Mouse (Mus musculus): Measurements from ENCODE around the gene Frmd4b. TPM values are rescaled to one million over a fixed set of nuclear protein-coding genes. Genes with fewer than 3 reads are reported as not detected.
A peak's percentile ranks its signal among the peaks of the same experiment; 100 is the strongest.

Frmd4b gene
- polyA plus RNA-seq, 1 experiment from 2014 or later: 15.7 TPM

GRCm38 (mm10) chr6:97291159-97291908, 326.0 kb downstream of the Frmd4b start:
- Histone ChIP-seq H3K4me1 (peaks cover 40% of the 10 kb centered on the region), H3K36me3 (peaks cover 18% of the 10 kb centered on the region; the same call in 1 of the 2 replicates), H3K27me3 (no peaks in the 10 kb centered on the region), H3K9me3 (no peaks in the 10 kb centered on the region), H3K27ac (no peak overlapping the region), H3K9ac (no peak overlapping the region), H3K4me2 (no peak overlapping the region), H3K4me3 (no peak overlapping the region)
- 66% methylated on average over 21 of the region's 21 CpGs for whole genome bisulfite sequencing
- no peak for ATAC-seq (ENCODE audit: borderline replicate concordance, extremely low read depth, low FRiP score, low TSS enrichment)

- H3K36me3 ChIP-seq: peaks cover 18% of the 10 kb centered on the region; the same call in 1 of the 2 replicates
- no peak overlapping the region for H3K4me3 ChIP-seq
- no peak for ATAC-seq (ENCODE audit: borderline replicate concordance, extremely low read depth, low FRiP score, low TSS enrichment)
- H3K27ac ChIP-seq: no peak overlapping the region; the same call in 1 of the 2 replicates
- H3K27me3 ChIP-seq: no peaks in the 10 kb centered on the region
- 48% methylated on average over 3 of the region's 3 CpGs for WGBS
- no peak overlapping the region for H3K4me2 ChIP-seq
- H3K9ac ChIP-seq: no peak overlapping the region
- no peaks in the 10 kb centered on the region for H3K9me3 ChIP-seq
- H3K4me1 ChIP-seq: peaks cover 40% of the 10 kb centered on the region
Observed at GRCm38 (mm10) chr6:97290687-97291086, 326.7 kb downstream of the Frmd4b start.

GRCm38 (mm10) chr6:97289838-97290237, 327.5 kb downstream of the Frmd4b start:
- no peaks in the 10 kb centered on the region for H3K9me3 ChIP-seq
- no peaks in the 10 kb centered on the region for H3K27me3 ChIP-seq
- peaks cover 40% of the 10 kb centered on the region for H3K4me1 ChIP-seq
- no peak overlapping the region for H3K4me3 ChIP-seq
- H3K4me2 ChIP-seq: no peak overlapping the region
- H3K9ac ChIP-seq: no peak overlapping the region
- peaks cover 11% of the 10 kb centered on the region; the same call in 1 of the 2 replicates for H3K36me3 ChIP-seq
- ATAC-seq (ENCODE audit: borderline replicate concordance, extremely low read depth, low FRiP score, low TSS enrichment): no peak
- WGBS: 87% methylated on average over 4 of the region's 4 CpGs
- H3K27ac ChIP-seq: no peak overlapping the region

DNA sequence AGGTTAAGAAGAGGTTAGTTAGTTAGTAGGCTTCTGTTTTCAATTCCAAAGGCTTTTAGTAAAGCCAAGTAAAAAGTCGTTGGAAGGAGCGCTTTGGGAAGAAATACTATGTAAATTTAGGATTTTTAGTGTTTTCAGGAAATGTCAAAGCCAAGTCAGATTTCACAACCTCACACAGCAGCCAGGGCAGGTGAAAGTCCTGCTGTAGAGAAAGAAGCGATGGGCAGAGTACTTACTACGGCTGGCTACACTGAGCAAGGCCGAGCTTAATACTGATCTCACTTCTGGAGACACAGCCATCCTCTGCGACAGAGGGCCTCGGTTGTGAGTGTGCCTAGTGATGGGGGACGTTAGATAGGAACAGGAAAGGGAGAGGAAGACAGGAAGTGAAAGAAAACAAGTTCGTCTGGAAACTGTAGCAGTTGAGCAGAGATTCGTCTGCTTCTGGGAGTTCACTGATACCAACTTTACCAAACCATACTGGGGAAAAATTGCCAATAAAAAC, 328.0 kb downstream of the Frmd4b start:
- no peak for ATAC-seq (ENCODE audit: borderline replicate concordance, extremely low read depth, low FRiP score, low TSS enrichment)

DNA sequence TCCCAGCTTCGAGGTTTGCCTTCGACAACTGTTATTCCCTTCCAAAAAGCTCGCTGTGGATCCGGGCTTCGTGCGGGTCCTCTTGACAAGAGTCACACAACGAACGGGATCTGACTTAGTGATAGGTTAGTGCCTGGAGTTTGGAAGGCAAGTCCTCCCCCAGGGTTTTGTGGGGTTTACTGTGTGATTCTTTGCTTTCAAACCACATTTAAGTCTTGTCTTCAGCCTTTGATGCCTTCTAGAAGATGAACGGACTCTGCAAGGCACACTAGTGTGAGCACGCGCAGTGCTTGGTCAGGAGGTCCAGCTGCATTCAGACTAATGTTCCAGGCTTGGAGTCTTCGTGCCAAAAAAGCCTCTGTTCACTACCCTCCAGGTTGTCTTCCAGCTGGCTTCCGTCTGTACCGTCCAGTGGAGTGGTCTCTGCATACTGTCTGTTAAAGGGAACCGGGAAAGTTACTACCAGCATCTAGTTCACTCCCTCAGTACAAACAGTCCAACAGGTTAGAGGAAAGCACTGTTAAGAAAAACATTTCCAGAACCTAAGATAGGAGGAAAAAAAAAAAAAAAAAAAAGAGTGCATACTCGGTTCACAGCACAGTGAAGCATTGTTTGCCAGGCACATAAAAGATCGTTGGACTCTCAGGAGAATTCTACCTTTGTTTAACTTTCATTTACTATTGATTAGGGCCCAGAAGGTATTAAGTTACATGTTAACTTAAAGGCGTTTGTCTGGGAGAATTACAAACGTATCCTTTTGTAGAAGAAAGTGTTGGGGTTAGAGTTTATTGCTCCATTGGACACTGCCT, 329.1 kb downstream of the Frmd4b start:
- Histone ChIP-seq H3K36me3 (peaks cover 11% of the 10 kb centered on the region; the same call in 1 of the 2 replicates), H3K4me1 (peaks cover 28% of the 10 kb centered on the region), H3K27ac (peak overlapping the region; percentile 48; the same call in 1 of the 2 replicates), H3K4me3 (no peak overlapping the region), H3K9ac (no peak overlapping the region), H3K9me3 (no peaks in the 10 kb centered on the region), H3K4me2 (no peak overlapping the region), H3K27me3 (no peaks in the 10 kb centered on the region)
- no peak for ATAC-seq (ENCODE audit: borderline replicate concordance, extremely low read depth, low FRiP score, low TSS enrichment)
- 61% methylated on average over 19 of the region's 19 CpGs for WGBS

More for the DNA sequence above, 328.0 kb downstream of the Frmd4b start:
- Histone ChIP-seq H3K4me2 (no peak overlapping the region), H3K36me3 (peaks cover 11% of the 10 kb centered on the region; the same call in 1 of the 2 replicates), H3K27ac (no peak overlapping the region), H3K4me3 (no peak overlapping the region), H3K4me1 (peaks cover 38% of the 10 kb centered on the region), H3K27me3 (no peaks in the 10 kb centered on the region), H3K9me3 (no peaks in the 10 kb centered on the region), H3K9ac (no peak overlapping the region)
- WGBS: 51% methylated on average over 10 of the region's 10 CpGs

- Histone ChIP-seq H3K4me2 (no peak overlapping the region), H3K27me3 (no peaks in the 10 kb centered on the region), H3K9ac (no peak overlapping the region), H3K4me3 (no peak overlapping the region), H3K36me3 (peaks cover 11% of the 10 kb centered on the region; the same call in 1 of the 2 replicates), H3K9me3 (no peaks in the 10 kb centered on the region), H3K4me1 (peaks cover 20% of the 10 kb centered on the region), H3K27ac (no peak overlapping the region)
- 88% methylated on average over 5 of the region's 5 CpGs for WGBS
- ATAC-seq (ENCODE audit: borderline replicate concordance, extremely low read depth, low FRiP score, low TSS enrichment): no peak
Observed at GRCm38 (mm10) chr6:97286332-97286731, 331.0 kb downstream of the Frmd4b start.

DNA sequence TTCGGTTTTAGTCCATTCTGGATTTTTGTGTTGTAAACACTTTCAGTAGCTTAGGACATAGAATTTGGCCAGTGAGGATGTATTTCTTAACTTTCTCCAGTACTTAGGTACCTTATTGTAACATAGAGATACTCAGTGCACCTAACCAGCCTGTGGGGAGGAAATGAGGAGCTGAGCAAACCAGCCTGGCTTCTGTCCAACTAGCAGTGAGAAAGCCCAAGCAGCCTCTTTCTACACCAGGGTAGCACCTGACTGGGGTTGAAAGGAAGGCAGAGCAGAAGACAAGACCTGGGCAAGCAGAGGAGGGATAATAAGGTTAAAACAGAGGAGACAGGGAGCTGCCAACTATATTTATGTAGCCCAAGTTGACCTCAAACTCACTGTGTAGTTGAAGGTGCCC, 333.7 kb downstream of the Frmd4b start:
- no peak for ATAC-seq (ENCODE audit: borderline replicate concordance, extremely low read depth, low FRiP score, low TSS enrichment)
- Histone ChIP-seq H3K9me3 (no peaks in the 10 kb centered on the region), H3K4me3 (no peak overlapping the region), H3K9ac (no peak overlapping the region), H3K27me3 (no peaks in the 10 kb centered on the region), H3K4me1 (peaks cover 15% of the 10 kb centered on the region), H3K27ac (no peak overlapping the region), H3K4me2 (no peak overlapping the region), H3K36me3 (peaks cover 11% of the 10 kb centered on the region; the same call in 1 of the 2 replicates)
- 92% methylated on average over 1 of the region's 1 CpGs for WGBS

DNA sequence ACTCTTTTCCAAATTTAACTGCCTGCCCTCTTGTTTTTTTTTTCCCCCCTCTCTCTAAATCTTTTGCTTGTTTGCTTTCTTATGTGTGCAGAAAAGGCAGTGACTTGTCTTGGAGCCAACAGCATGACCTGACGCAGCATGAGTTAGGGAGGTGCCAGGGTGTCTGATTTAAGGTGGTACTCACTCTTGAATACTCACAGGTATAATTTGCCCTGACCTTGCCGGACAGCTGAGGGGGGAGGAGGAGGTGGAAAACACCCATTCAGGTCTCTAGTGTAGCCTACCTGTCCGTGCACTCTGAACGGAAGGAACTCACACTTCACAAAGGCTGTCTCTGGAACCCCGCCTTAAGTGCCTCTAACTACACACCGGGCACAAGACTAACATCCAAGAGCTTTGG, 338.5 kb downstream of the Frmd4b start:
- Histone ChIP-seq H3K4me1 (peaks cover 24% of the 10 kb centered on the region), H3K36me3 (no peaks in the 10 kb centered on the region), H3K4me2 (peak overlapping the region; percentile 53; the same call in 1 of the 2 replicates), H3K27me3 (no peaks in the 10 kb centered on the region; the same call in 1 of the 2 replicates), H3K9me3 (no peaks in the 10 kb centered on the region), H3K9ac (no peak overlapping the region), H3K4me3 (no peak overlapping the region), H3K27ac (no peak overlapping the region)
- WGBS: 41% methylated on average over 6 of the region's 6 CpGs
- no peak for ATAC-seq (ENCODE audit: borderline replicate concordance, extremely low read depth, low FRiP score, low TSS enrichment)

DNA sequence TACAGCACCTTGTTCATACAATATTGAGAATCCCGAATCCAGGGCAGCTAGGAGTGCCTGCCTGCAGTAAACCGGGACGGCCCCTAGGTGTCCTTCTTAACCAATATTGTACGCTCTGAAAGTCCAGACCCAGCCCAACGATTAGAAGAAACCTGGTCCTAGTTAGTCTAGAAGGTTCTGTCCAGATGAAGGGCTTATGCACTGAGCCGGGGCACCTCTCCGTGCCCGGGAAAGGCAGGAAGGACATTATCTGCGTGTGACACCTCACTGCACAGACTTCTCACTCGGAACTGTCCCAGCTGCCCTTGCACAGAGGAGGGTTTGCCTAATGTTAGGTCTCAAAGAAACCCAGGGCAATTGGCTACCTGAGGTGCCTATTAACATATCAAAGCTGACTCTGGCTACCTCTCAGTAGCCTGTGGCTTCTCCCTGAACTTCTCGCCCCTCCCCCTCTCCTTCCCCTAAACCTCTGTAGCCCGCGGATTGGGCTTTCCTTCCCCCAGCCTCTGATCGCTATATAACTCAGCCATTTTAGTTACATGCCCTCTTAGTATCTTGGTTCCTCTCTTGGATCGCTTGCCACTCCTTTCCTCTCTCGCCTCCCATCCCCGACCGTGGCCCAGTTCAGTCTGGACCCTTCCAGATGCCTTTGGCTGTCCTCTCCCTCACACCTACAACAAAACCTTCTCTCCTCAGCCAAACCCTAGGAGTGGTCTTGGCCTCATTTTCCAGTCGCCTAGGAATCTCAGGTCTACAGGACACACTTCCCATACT, 339.1 kb downstream of the Frmd4b start:
- Histone ChIP-seq H3K9ac (no peak overlapping the region), H3K4me1 (peaks cover 28% of the 10 kb centered on the region), H3K4me2 (peak overlapping the region; percentile 53), H3K27ac (peak overlapping the region; percentile 34; the same call in 1 of the 2 replicates), H3K9me3 (no peaks in the 10 kb centered on the region), H3K27me3 (no peaks in the 10 kb centered on the region; the same call in 1 of the 2 replicates), H3K36me3 (no peaks in the 10 kb centered on the region), H3K4me3 (peak overlapping the region; percentile 18)
- ATAC-seq (ENCODE audit: borderline replicate concordance, extremely low read depth, low FRiP score, low TSS enrichment): peak; percentile 68; the same call in 1 of the 2 replicates
- WGBS: 5% methylated on average over 19 of the region's 19 CpGs

- no peak overlapping the region for H3K4me2 ChIP-seq
- H3K4me1 ChIP-seq: peaks cover 36% of the 10 kb centered on the region
- H3K27ac ChIP-seq: no peak overlapping the region
- 45% methylated on average over 5 of the region's 5 CpGs for WGBS
- H3K36me3 ChIP-seq: no peaks in the 10 kb centered on the region
- ATAC-seq (ENCODE audit: borderline replicate concordance, extremely low read depth, low FRiP score, low TSS enrichment): no peak
- no peaks in the 10 kb centered on the region for H3K9me3 ChIP-seq
- no peak overlapping the region for H3K9ac ChIP-seq
- H3K27me3 ChIP-seq: no peaks in the 10 kb centered on the region; the same call in 1 of the 2 replicates
- no peak overlapping the region for H3K4me3 ChIP-seq
Observed at GRCm38 (mm10) chr6:97276890-97277497, 340.3 kb downstream of the Frmd4b start.

DNA sequence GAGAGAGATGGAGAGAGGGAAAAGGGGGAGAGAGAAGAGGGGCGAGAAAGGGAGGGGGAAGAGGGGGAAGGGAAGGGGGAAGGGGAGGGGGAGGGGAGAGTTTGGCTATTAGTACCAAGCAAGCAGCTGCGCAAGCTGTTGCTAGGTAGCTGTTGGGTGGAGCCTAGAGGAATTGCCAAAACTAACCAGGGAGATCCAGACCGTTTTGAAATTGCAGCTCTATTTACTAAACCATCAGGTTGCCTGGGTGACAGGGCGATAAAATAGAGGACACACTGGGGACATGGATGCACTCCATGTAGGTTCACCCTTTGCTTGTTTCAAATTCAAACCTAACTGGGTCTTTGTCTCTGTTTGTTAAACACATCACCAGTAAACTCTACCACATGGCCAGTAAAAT, 341.0 kb downstream of the Frmd4b start:
- H3K4me2 ChIP-seq: no peak overlapping the region
- no peaks in the 10 kb centered on the region; the same call in 1 of the 2 replicates for H3K27me3 ChIP-seq

More for the DNA sequence above, 341.0 kb downstream of the Frmd4b start:
- Histone ChIP-seq H3K36me3 (no peaks in the 10 kb centered on the region), H3K4me1 (peaks cover 36% of the 10 kb centered on the region), H3K9me3 (no peaks in the 10 kb centered on the region), H3K4me3 (no peak overlapping the region), H3K27ac (no peak overlapping the region), H3K9ac (no peak overlapping the region)
- ATAC-seq (ENCODE audit: borderline replicate concordance, extremely low read depth, low FRiP score, low TSS enrichment): no peak
- WGBS: 37% methylated on average over 4 of the region's 4 CpGs
